In the genomic region with DNA sequence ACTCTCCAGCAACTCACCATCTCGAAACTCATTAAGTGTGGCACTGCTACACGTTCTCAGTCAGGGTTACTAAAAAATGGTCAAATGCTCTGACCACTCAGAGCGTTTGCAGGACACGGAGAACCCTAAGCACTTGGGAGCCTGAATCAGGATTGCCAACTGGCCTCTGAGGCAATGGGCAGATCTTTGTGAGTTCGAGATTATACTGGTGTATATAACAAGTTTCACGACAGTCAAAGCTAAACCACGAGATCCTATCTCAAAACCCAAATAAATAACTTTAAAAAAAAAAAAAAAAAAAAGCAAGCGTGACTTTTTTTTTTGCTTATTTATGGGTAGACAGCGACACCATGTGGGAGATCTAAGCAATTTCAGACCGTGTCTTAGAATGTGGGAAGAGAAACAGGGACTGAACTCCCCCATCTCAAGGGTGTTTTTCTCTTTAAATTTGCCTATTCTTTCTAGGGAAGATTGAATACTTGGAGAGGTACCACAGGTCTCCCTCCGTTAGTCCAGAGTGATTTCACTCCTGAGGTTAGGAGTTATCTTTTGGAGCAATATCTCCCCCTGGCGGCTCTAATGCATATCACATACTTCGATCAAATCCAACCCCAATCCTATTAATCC, we compare ENCODE assay signal across 7 mouse cellular contexts. TPM values are rescaled to one million over a fixed set of nuclear protein-coding genes. Genes with fewer than 3 reads are reported as not detected.
DNase-seq lines count a peak whose midpoint lies in the region; ATAC-seq and TF ChIP-seq lines count a peak whose summit lies in the region.

No protein-coding gene starts in this region.

- no peaks in the 10 kb centered on the region for H3K79me2 ChIP-seq in MEL (ENCODE audit: control insufficient read depth, insufficient read depth, low read length, poor library complexity)

- H3K4me1 ChIP-seq in MEL (ENCODE audit: control insufficient read depth in 1 of 2, insufficient read depth in 2 of 2, low read length in 2 of 2): no peaks in the 10 kb centered on the region; a peak in 1 of 4 replicates
- H3K4me1 ChIP-seq in heart, postnatal 0 days (ENCODE audit: control insufficient read depth, insufficient read depth): peaks cover 6% of the 10 kb centered on the region; the same call in 1 of the 2 replicates

- no peak overlapping the region for H3K27ac ChIP-seq in MEL (ENCODE audit: control insufficient read depth, low read depth, low read length)
- no peak overlapping the region for H3K27ac ChIP-seq in heart, postnatal 0 days (ENCODE audit: low read depth)

- no peak overlapping the region for H3K4me3 ChIP-seq in MEL (ENCODE audit: control insufficient read depth in 1 of 2, insufficient read depth in 1 of 2, low read depth in 2 of 2, low read length in 2 of 2)
- peak overlapping the region; percentile 56 for H3K4me3 ChIP-seq in heart, postnatal 0 days (ENCODE audit: low read depth, low read length)

- H3K36me3 ChIP-seq in MEL (ENCODE audit: control insufficient read depth in 1 of 2, insufficient read depth in 2 of 2, low read length in 2 of 2): peaks cover 0 to 2% of the 10 kb centered on the region in 2 experiments; a peak in 2 of 4 replicates
- no peaks in the 10 kb centered on the region for H3K36me3 ChIP-seq in heart, postnatal 0 days (replicated peaks; ENCODE audit: control insufficient read depth, insufficient read depth, low read length)
- no peaks in the 10 kb centered on the region for H3K36me3 ChIP-seq in splenic B cell, adult 2 months (ENCODE audit: control insufficient read depth, insufficient read depth, low read length, poor library complexity, severe bottlenecking)

- H3K4me2 ChIP-seq in heart, postnatal 0 days (ENCODE audit: low read depth, low read length): peak overlapping the region; percentile 94

- peak; percentile 93 for TF ChIP-seq RAD21 in MEL (IDR thresholded peaks at IDR 0.05; ENCODE audit: low read depth, low read length)

- peaks cover 0 to 9% of the 10 kb centered on the region in 2 experiments; a peak in 3 of 4 replicates for H3K27me3 ChIP-seq in MEL (ENCODE audit: control insufficient read depth in 1 of 2, insufficient read depth in 2 of 2, low read length in 2 of 2)
- peaks cover 9% of the 10 kb centered on the region; the same call in 1 of the 2 replicates for H3K27me3 ChIP-seq in heart, postnatal 0 days (ENCODE audit: control insufficient read depth, insufficient read depth, low read length)
- no peaks in the 10 kb centered on the region for H3K27me3 ChIP-seq in splenic B cell, adult 2 months (ENCODE audit: control insufficient read depth, insufficient read depth, low read length, poor library complexity, severe bottlenecking)

- H3K9ac ChIP-seq in MEL (ENCODE audit: control insufficient read depth, low read depth, low read length, poor library complexity, severe bottlenecking): no peak overlapping the region
- H3K9ac ChIP-seq in heart, postnatal 0 days (replicated peaks; ENCODE audit: low read depth, low read length): peak overlapping the region; percentile 40

- no peak for TF ChIP-seq EP300 in MEL (IDR thresholded peaks at IDR 0.05; ENCODE audit: low read depth in 1 of 2, low read length in 2 of 2)
- TF ChIP-seq EP300 in heart, postnatal 0 days (IDR thresholded peaks at IDR 0.05; ENCODE audit: low read depth): no peak

- TF ChIP-seq POLR2A in MEL (IDR thresholded peaks at IDR 0.05; ENCODE audit: control insufficient read depth in 1 of 2, insufficient read depth in 1 of 2, low read depth in 1 of 2, low read length in 2 of 2, poor library complexity in 1 of 2): no peak

- ATAC-seq in CD4-positive, CD25-positive, alpha-beta regulatory T cell, adult 4 months: peak; percentile 77
- ATAC-seq in heart, postnatal 0 days (ENCODE audit: insufficient read depth, low read depth): no peak
- peak; percentile 37; the same call in 1 of the 2 replicates for ATAC-seq in megakaryocyte-erythroid progenitor cell, adult 5-6 weeks (replicated peaks; ENCODE audit: low FRiP score, low TSS enrichment, poor library complexity, severe bottlenecking)

- WGBS in heart, postnatal 0 days: 3% methylated on average over 13 of the region's 13 CpGs

- peak; percentile 75 for DNase-seq in MEL (ENCODE audit: low read depth, low spot score)
- DNase-seq in embryo, embryonic 10.5 days (ENCODE audit: low spot score): peak; percentile 82
- peak; percentile 43 for DNase-seq in heart, postnatal 0 days (ENCODE audit: low spot score)
- peak; percentile 71 for DNase-seq in layer of hippocampus, adult 9-10 months (ENCODE audit: low spot score)
- peak; percentile 83 for DNase-seq in splenic B cell, adult 2 months (ENCODE audit: low read depth, low spot score)

- no peaks in the 10 kb centered on the region for H3K9me3 ChIP-seq in MEL (replicated peaks; ENCODE audit: insufficient read depth, low read length)
- H3K9me3 ChIP-seq in heart, postnatal 0 days (replicated peaks; ENCODE audit: control insufficient read depth, low read length): no peaks in the 10 kb centered on the region

- peak; percentile 27 to 83 (median 68); a peak in 4 of 6 replicates for TF ChIP-seq CTCF in MEL (IDR thresholded peaks at IDR 0.05 in 2 of 3, conservative IDR thresholded peaks at IDR 0.05 in 1 of 3; ENCODE audit: control insufficient read depth in 1 of 3, insufficient read depth in 1 of 3, low read depth in 2 of 3, low read length in 3 of 3, poor library complexity in 1 of 3, severe bottlenecking in 1 of 3)
- peak; percentile 58 for TF ChIP-seq CTCF in heart, postnatal 0 days (IDR thresholded peaks at IDR 0.05; ENCODE audit: low read depth)

TF ChIP-seq in MEL, 35 proteins besides CTCF, POLR2A, EP300 and RAD21 (continues in another document):
- TF ChIP-seq MYC (IDR thresholded peaks at IDR 0.05; ENCODE audit: low read depth, low read length) (peak; percentile 75; the same call in 1 of the 2 replicates), ZNF384 (IDR thresholded peaks at IDR 0.05; ENCODE audit: low read depth, low read length) (peak; percentile 100), SMC3 (IDR thresholded peaks at IDR 0.05; ENCODE audit: low read depth, low read length) (peak; percentile 65), GATA1 (IDR thresholded peaks at IDR 0.05; ENCODE audit: low read depth, low read length) (peak; percentile 41)

RNA-seq across cellular contexts. Expression of a gene that starts 2.8 kb away (rescaled TPM):
- 1 to 10 TPM in 1 of 2 experiments, under 1 TPM in 1; 0.55 to 1.1 TPM for polyA plus RNA-seq in CD4-positive, CD25-positive, alpha-beta regulatory T cell, adult 4 months (2017; shearing (Covaris generic))
- not detected in 2 replicates for total RNA-seq in MEL (2012; rRNA removed)
- not detected for polyA plus RNA-seq in MEL (2012; ENCODE audit: insufficient read depth in 1 of 2, insufficient read length in 2 of 2, low read depth in 1 of 2, low replicate concordance in 2 of 2, missing spikeins in 1 of 2)
- 4.9 TPM in 1 of 2 replicates, not detected in the other for total RNA-seq in heart, postnatal 0 days (2014; rRNA removed; ENCODE audit: low replicate concordance)
- polyA plus RNA-seq in heart, postnatal 0 days (2015; fragmentation: Nextera tagmentation; extraction: Ambion mirVana): not detected in 2 replicates
- total RNA-seq in megakaryocyte-erythroid progenitor cell, adult 5-6 weeks (2014; fragmentation: Nextera tagmentation): 0.12 and 1.4 TPM in 2 replicates
- 0.38 TPM in 1 of 2 replicates, not detected in the other for total RNA-seq in megakaryocyte-erythroid progenitor cell, adult 5-6 weeks (2017)

RNA-seq across cellular contexts. Expression of a gene that starts 8.7 kb away (rescaled TPM):
- polyA plus RNA-seq in CD4-positive, CD25-positive, alpha-beta regulatory T cell, adult 4 months (2017; shearing (Covaris generic)): 1 to 10 TPM; 1.3 to 2.1 TPM
- total RNA-seq in MEL (2012; rRNA removed): 0.27 TPM in 1 of 2 replicates, not detected in the other
- under 1 TPM in 1 of 2 experiments, not detected in 1; 0.88 TPM for polyA plus RNA-seq in MEL (2012; ENCODE audit: insufficient read depth in 1 of 2, insufficient read length in 2 of 2, low read depth in 1 of 2, low replicate concordance in 2 of 2, missing spikeins in 1 of 2)
- 1.3 TPM in 1 of 2 replicates, not detected in the other for total RNA-seq in heart, postnatal 0 days (2014; rRNA removed; ENCODE audit: low replicate concordance)
- 0.22 and 0.73 TPM in 2 replicates for polyA plus RNA-seq in heart, postnatal 0 days (2015; fragmentation: Nextera tagmentation; extraction: Ambion mirVana)
- 6.1 and 35.6 TPM in 2 replicates for total RNA-seq in megakaryocyte-erythroid progenitor cell, adult 5-6 weeks (2014; fragmentation: Nextera tagmentation)
- total RNA-seq in megakaryocyte-erythroid progenitor cell, adult 5-6 weeks (2017): not detected in 2 replicates

RNA-seq across cellular contexts. Expression of a gene that starts 11.1 kb away (rescaled TPM):
- polyA plus RNA-seq in CD4-positive, CD25-positive, alpha-beta regulatory T cell, adult 4 months (2017; shearing (Covaris generic)): under 1 TPM in 1 of 2 experiments, not detected in 1; 0.27 TPM
- 0.08 and 0.26 TPM in 2 replicates for total RNA-seq in MEL (2012; rRNA removed)
- polyA plus RNA-seq in MEL (2012; ENCODE audit: insufficient read depth in 1 of 2, insufficient read length in 2 of 2, low read depth in 1 of 2, low replicate concordance in 2 of 2, missing spikeins in 1 of 2): 1 to 10 TPM in 1 of 2 experiments, not detected in 1; 1.6 TPM
- not detected in 2 replicates for total RNA-seq in heart, postnatal 0 days (2014; rRNA removed; ENCODE audit: low replicate concordance)
- polyA plus RNA-seq in heart, postnatal 0 days (2015; fragmentation: Nextera tagmentation; extraction: Ambion mirVana): 0.31 and 0.32 TPM in 2 replicates
- total RNA-seq in megakaryocyte-erythroid progenitor cell, adult 5-6 weeks (2014; fragmentation: Nextera tagmentation): 1.8 and 3.6 TPM in 2 replicates
- not detected in 2 replicates for total RNA-seq in megakaryocyte-erythroid progenitor cell, adult 5-6 weeks (2017)

RNA-seq across cellular contexts. Expression of a gene that starts 15.2 kb away (rescaled TPM):
- 10 to 100 TPM in 1 of 2 experiments, 1 to 10 TPM in 1; 6.1 to 11.8 TPM for polyA plus RNA-seq in CD4-positive, CD25-positive, alpha-beta regulatory T cell, adult 4 months (2017; shearing (Covaris generic))
- 1.3 and 1.5 TPM in 2 replicates for total RNA-seq in MEL (2012; rRNA removed)
- 1 to 10 TPM in 1 of 2 experiments, not detected in 1; 5.9 TPM for polyA plus RNA-seq in MEL (2012; ENCODE audit: insufficient read depth in 1 of 2, insufficient read length in 2 of 2, low read depth in 1 of 2, low replicate concordance in 2 of 2, missing spikeins in 1 of 2)
- total RNA-seq in heart, postnatal 0 days (2014; rRNA removed; ENCODE audit: low replicate concordance): 13.7 and 29.4 TPM in 2 replicates
- polyA plus RNA-seq in heart, postnatal 0 days (2015; fragmentation: Nextera tagmentation; extraction: Ambion mirVana): 12.6 and 15.4 TPM in 2 replicates
- 0.96 and 1.9 TPM in 2 replicates for total RNA-seq in megakaryocyte-erythroid progenitor cell, adult 5-6 weeks (2014; fragmentation: Nextera tagmentation)
- not detected in 2 replicates for total RNA-seq in megakaryocyte-erythroid progenitor cell, adult 5-6 weeks (2017)

RNA-seq across cellular contexts. Expression of a gene that starts 18.6 kb away (rescaled TPM):
- polyA plus RNA-seq in CD4-positive, CD25-positive, alpha-beta regulatory T cell, adult 4 months (2017; shearing (Covaris generic)): 10 to 100 TPM; 15.3 to 18.3 TPM
- 143 and 158 TPM in 2 replicates for total RNA-seq in MEL (2012; rRNA removed)
- polyA plus RNA-seq in MEL (2012; ENCODE audit: insufficient read depth in 1 of 2, insufficient read length in 2 of 2, low read depth in 1 of 2, low replicate concordance in 2 of 2, missing spikeins in 1 of 2): 100 to 1,000 TPM in 1 of 2 experiments, not detected in 1; 428 TPM
- 1,554 and 1,749 TPM in 2 replicates for total RNA-seq in heart, postnatal 0 days (2014; rRNA removed; ENCODE audit: low replicate concordance)
- 1,293 and 1,345 TPM in 2 replicates for polyA plus RNA-seq in heart, postnatal 0 days (2015; fragmentation: Nextera tagmentation; extraction: Ambion mirVana)
- total RNA-seq in megakaryocyte-erythroid progenitor cell, adult 5-6 weeks (2014; fragmentation: Nextera tagmentation): 177 and 314 TPM in 2 replicates
- total RNA-seq in megakaryocyte-erythroid progenitor cell, adult 5-6 weeks (2017): 74.0 and 119 TPM in 2 replicates
